Mouse (Mus musculus) G1E (cell line): ENCODE data around the gene Fam222b.

ENCODE experiments used
- CTCF ChIP-seq: IDR thresholded peaks from 2 replicates; pipeline ENCODE4 v1.5.1; 2012; ENCODE audit warnings: low read depth, low read length, inconsistent platforms, mixed read lengths
- GATA1 ChIP-seq: IDR thresholded peaks from 2 replicates; pipeline ENCODE4 v1.6.1; 2012; ENCODE audit warnings: borderline replicate concordance, low read length, inconsistent platforms, mixed read lengths
- POLR2AphosphoS5 ChIP-seq: IDR thresholded peaks from 2 replicates; pipeline ENCODE4 v1.6.1; 2012; ENCODE audit warnings: low read depth, low read length, inconsistent platforms; ENCODE audit not compliant: insufficient replicate concordance
- TAL1 ChIP-seq: conservative IDR thresholded peaks from 2 replicates; pipeline ENCODE4 v1.6.1; 2012; ENCODE audit warnings: low read depth, low read length, inconsistent platforms, mixed read lengths

DNA sequence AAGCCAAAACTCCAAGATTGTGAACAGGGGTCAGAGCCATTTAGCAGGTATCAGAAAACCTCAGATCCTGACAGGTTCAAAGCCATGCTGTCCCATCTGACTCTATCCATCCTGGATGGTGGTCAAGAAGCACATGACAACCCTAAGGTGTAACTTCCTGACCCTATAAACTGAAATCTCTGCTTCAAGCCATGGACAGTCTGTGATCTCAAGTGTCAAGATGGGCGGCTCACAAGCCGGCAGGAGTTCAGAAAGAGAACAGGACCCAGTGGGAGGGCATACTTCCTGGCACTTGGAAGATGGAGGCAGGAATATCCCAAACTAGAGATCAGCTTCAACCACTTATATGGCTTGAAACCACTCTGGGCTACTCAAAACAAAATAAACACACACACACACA, 27.8 kb upstream of the Fam222b start:
- no peak for TF ChIP-seq GATA1
- TF ChIP-seq CTCF = no peak
- no peak for TF ChIP-seq POLR2AphosphoS5
- no peak for TF ChIP-seq TAL1
